Mouse (Mus musculus) hindlimb bud, embryonic 11.5 days (tissue): ENCODE measurements around the gene Mdc1.

ENCODE experiments used
- DNase-seq: peaks from one replicate; pipeline ENCODE4 v3.0.0-alpha.2; 2012; ENCODE audit warnings: low read depth, low spot score; ENCODE audit errors: extremely low spot score

Gene Mdc1

DNA sequence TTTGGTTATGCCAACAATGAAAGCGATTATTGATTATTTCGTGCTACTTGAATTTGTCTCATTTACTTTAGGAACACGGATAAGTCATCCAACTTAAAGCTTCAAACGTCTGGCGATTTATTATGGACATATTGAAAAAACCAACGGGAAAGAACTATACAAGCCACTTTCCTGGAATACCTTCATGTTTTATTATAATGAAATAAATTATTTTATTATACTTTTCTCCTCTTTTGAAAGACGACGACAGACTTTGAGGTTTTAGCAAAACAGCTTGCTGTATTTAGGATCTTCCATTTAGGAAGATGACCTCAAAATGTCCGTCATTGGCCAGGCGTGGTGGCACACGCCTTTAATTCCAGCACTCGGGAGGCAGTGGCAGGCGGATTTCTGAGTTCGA is 754 bp upstream of the Mdc1 start:
- DNase-seq, result no peak

DNA sequence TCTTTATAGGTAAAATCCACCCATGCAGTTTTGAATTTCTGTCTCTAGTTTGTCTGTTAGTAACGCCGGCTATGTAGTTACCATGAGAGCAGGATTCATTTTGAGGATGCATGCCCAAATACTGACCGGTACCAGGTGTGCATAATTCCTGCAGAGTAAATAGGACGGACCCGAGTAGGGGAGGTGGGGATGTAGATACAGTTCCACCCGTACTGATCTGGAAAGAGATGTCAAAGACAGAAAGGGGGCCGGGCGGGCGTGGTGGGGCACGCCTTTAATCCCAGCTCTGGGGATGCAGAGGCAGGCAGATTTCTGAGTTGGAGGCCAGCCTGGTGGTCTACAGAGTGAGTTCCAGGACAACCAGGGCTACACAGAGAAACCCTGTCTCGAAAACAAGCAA is 691 bp downstream of the Mdc1 start:
- DNase-seq, result no peak

DNA sequence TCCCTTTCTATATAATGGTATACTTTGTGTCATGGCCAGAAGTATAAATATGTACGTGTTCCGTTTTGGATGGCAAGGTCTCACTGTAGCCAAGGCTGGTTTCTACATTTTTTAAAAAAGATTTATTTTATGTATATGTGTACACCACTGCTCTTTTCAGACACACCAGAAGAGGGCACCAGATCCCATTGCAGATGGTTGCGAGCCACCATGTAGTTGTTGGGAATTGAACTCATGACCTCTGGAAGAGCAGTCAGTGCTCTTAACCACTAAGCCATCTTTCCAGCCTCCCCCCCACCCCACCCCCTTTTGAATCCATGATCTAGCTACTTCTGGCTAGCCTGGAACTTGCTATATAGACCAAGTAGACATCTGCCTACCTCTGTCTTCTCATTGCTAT is 2.2 kb downstream of the Mdc1 start:
- no peak for DNase-seq

DNA sequence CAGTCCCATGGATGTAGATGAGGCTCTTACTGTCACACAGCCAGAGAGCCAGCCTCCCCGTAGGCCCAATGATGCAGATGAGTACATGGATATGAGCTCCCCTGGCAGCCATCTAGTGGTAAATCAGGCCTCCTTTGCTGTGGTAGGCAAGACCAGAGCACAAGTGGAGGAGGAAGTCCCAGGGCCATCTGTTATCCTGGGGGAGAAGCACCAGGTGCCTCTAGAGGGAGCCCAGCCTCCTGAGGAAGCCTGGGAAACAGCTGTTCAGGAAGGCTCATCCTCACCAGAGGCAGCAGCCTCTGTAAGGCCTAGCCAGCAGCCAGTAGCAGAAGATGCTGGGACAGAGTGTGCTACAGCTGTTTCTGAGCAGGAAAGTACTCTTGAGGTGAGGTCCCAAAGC is 6.8 kb downstream of the Mdc1 start:
- DNase-seq, result no peak

DNA sequence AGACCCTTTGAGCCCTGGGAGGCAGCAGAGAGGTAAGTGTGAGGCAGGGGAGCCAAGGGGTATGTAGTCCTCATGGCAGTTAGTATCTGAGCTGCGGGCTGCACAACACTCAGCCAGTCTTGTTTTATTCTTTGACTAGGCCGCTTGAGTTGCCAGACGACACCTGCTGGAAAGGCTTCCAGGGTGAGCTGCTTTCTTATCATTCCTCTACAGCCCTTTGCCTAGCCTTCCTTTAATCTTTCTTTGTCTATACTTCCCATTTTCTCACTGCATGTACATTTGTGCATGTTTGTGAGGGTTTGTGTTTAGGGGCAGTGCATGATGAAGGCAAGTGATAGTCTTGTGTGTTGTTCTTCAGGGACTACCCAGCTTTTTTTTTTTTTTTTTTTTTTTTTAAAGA is 9.7 kb downstream of the Mdc1 start:
- no peak for DNase-seq

DNA sequence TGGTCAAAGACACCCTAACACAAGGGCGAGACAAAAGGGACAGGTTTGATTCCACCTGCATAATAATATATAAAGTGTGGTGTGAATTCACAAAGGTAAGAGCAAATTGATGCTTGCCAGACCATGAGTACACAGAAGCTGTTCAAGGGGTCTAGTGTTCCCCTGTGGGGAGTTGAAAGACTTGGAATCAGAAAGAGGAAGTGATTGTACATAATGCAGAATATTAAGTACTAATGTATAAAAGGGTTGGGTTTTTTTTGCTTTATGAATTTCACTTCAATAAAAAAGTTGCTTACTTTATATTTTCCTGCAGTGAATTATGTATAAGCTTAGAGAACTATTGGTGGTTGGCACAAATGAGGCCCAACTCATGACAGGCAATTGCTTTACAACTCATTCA is 18.1 kb downstream of the Mdc1 start:
- no peak for DNase-seq

DNA sequence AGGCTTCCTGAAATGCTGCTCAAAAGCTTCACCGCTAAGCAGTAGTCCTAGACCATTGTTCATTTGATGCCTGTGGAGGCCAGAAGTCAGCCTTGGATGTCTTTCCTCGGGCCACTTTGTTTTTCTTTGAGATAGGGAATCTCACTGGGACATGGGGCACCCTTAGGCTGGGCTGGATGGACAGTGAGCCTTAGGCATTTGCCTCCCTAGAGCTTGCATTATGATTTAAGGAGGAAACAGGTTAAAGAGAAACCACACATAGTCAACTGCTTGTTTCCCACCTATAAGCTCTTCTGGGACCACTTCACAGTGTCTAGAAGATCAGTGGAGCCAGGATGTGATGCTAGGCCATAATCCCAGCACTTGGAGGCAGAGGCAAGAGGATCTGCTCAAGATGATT is 18.5 kb downstream of the Mdc1 start:
- no peak for DNase-seq

DNA sequence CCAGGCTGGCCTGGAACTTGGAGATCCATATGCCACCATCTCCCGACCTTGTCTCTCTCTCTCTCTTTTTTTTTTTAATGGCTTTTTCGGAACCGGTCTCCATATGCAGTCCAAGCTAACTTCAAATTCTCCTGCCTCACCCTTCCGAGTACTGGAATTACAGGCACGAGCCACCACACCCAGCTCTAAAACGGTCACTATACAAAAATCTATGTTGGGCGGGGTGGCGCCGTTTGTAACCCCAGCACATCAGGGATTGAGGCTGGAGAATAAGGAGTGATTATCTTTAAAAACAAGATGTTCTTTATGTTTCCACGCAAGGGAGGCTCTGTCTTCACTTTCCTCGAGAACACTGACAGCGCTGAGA is 19.5 kb downstream of the Mdc1 start:
- DNase-seq, result no peak

DNA sequence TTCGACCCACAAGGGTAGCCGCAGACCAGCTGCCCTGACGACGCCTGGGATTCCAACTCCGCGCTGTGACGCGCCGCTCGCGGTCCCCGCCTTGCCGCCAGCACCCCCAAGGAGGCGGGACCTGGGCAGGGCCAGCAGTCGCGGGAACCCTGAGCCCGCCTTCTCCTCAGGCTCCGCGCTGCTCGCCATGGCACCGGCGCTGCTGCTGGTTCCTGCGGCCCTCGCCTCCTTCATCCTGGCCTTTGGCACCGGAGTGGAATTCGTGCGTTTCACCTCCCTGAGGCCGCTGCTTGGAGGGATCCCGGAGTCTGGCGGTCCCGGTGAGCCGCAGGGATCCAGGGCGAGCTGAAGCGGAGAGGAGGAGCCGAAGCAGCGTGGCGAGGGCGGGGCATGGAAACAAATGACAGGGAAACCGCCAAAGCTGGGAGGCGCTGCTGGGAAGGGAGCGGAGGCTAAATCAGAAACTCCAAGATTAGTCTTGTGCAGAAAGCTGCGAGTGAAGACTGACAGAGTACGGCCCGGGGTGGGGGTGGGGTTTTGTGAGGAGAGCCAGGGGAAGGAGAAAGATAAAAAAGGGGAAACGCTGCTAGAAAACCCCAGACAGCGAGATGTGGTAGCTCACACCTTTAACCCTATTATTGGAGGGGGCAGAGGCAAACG is 20.0 kb downstream of the Mdc1 start, which contains the start of gene Nrm:
Gene Nrm (plus strand): TSS at position 121 of the 660 bp plus-strand sequence.
- DNase-seq, result no peak

DNA sequence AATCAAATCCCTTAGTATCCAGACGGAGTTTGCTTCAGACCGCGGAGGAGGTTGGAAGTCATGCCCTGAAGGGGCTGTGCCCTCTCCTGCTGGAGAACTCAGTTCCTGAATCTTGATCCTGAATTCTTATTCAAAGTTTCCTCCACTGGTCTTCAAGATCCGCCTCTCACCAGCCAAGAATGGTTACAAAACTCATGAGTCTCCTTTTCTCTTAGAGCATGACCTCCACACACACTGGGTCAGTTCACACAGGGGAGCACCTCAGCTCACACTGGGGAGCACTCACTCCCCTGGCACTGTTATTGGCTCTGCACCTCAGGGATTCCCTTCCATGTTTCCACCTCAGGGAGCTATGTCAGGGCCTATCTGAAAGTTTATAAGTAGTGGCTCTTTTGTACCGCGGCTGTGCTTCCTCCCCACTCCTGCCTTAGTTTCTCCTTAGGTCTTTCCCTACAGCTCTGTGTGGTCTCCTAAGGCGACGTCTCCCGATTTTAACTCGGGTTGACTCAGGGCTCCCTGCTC is 23.6 kb downstream of the Mdc1 start:
- DNase-seq, result no peak

DNA sequence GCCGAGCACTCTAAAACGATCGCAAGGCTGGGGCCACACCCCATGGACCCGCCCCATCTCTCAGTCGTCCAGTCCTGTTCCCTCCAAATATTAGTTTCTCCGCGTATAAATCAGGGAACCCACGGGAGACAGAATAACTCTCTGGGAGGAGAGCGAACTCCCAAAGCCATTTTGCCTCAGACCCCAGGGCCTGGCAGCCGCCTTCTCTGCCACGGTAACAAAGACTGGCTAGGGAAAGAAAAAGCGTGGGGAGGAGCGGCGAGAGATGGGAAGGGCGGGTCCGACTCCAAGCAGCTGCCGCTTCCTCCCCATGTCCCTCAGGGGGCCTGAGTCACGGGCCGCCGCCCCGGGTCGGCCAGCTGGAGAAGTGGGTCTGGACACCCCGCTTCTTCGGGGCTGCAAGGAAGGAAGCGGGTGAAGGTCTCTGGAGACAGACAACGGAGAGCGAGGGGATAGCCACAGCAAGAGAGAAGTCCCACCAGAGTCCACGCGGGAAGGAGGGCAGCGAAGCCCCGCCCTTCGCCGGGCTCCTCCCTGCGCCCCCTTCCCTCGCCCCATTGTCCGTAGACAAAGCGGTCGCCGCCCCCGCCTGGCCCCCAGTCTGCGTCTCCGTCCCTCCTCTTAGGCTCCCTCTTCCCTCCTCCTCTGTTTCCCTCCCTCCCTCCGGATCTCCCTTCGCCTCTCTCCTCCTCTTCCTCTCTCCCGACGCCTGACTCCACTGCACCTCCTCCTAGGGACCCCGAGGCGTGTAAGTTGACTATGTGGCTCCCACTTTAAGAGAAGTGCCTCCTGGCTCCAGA is 24.4 kb downstream of the Mdc1 start, which contains the start of gene Ppp1r18:
Gene Ppp1r18 (plus strand): TSS at position 113 of the 800 bp plus-strand sequence.
- no peak for DNase-seq

DNA sequence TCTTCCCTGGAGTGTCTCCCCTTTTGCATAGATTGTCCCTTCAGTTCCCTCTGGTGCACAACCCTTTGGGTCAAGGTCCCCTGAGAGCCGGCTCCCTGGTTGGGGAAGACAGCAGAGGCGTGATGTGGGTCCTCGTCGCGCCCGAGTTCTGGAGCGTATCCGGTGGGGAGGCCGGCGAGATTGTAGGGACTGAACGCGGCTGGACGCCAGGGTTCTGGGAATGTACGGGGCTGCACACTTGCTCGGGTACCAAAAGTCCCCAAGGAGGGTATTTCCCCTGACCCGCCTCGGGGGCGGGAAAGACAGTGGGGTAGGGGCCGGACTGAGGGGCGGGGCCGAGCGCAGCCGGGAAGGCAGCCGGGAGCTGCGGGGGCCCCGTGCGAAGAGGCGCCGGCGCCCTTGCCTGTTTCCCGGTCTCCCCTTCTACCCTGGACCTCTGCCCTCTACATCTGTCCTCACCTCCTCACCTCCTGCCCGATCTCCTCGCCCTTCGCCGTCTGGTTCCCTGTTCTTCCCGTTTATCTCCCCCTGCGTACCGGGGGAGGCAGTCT is 25.0 kb downstream of the Mdc1 start:
- DNase-seq, result no peak

DNA sequence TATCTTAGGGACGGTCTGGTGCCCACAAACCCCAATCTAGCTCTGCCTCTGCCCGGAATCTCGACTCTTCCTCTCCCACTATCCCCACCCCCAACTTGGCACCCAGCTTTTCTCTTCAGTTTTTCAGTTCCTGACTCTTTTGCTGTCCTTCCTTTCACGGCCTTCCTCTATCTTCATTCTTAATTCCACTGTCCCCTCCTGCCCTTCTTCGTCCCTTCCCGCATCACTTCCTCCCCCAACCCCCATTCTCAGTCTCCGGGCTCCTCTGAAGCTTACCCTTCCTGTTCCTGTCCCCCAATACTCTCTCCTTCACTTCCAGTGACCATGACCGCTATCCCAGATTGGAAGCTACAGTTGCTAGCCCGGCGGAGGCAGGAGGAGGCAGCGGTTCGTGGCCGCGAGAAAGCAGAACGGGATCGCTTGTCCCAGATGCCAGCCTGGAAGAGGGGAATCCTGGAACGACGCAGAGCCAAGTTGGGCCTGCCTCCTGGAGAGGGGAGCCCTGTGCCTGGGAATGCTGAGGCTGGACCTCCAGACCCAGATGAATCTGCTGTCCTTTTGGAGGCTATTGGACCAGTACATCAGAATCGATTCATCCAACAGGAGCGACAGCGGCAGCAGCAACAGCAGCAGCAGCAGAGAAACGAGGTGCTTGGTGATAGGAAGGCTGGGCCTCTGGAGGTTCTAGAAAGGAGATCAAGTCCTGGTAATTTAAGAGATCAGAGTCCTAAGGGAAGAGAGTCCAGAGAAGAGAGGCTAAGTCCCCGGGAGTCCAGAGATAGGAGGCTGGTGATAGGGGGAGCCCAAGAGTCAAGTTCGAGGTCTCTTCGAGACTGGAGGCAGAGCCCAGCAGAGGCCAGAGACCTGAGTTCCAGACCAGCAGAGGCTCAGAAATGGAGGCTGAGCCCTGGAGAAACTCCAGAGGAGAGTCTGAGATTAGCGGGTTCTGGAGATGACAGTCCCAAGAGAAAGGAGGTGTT is 25.9 kb downstream of the Mdc1 start:
- no peak for DNase-seq

DNA sequence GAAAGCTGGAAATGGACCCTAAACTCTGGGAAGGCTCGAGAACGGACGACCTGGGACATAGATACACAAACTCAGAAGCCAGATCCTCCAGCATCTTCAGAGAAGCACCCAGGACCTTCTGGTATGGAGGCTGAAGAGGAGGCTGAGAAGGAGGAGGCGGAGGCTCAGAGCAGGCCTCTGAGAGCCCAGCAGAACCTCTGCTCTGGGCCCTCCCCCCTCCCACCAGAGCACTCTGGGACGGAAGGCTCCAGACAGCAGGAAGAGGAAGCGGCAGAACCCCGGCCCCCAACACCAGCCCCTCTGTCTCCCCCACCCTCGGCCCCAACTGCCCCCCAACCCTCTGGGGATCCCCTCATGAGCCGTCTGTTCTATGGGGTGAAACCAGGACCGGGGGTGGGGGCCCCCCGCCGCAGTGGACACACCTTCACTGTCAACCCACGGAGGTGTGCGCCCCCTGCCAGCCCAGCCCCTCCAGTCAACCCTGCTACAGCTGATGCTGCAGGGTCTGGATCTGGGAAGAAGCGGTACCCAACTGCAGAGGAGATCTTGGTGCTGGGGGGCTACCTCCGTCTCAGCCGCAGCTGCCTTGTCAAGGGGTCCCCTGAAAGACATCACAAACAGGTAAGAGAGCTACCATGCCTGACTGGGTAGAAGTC is 27.0 kb downstream of the Mdc1 start:
- DNase-seq, result no peak

DNA sequence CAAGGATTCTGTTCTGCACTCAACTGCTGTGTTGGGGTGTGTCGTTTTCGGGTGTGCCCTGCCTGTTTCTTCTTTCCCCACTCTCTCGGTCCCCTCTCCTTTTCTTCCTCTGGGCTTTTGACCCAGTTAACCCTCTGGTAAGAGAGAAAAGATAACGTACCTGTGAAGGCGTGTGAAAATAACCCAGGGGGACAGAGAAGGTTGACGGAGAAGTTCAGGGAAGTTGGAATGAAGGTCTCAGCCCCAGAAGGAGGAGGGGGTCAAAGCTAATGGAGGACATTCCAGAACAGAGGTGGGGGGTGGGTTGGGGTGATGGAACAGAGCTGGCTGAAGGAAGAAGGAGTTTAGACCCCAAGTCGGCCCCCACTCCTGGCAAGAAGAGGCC is 27.6 kb downstream of the Mdc1 start:
- no peak for DNase-seq

DNA sequence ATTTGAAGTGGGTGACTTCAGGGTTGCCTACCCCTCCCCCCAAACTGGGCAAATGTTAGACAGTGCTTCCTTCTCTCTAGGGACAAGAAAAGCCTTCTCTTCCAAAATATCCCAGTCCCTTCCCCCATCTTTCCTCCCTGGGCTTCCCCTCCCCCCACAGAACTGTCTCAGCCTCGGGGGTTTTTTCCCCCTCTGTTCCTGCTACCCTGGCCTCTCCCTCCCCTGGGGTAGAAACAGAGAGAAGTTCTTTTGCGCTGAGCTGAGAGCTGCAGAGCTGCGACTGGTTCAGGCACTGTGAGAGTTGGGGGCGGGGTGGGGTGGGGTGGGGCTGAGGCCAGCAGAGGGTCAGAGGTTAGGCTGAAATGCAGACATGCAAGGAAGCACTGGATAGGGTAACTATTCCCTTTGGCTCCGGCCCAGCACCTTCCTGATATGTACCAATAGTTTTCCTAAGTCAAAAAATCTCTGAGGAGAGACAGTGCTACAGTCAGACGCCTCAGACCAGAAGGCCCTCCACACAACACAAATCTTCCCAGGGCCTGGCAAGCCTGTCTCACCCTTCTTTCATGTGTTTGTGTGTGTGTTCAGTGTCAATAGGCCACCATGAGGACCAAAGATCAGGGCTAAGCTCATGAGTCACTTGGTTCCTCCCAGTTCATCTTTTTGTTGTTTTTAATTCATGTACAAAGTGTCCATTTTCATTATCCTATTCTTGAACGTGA is 28.2 kb downstream of the Mdc1 start:
- DNase-seq, result no peak

DNA sequence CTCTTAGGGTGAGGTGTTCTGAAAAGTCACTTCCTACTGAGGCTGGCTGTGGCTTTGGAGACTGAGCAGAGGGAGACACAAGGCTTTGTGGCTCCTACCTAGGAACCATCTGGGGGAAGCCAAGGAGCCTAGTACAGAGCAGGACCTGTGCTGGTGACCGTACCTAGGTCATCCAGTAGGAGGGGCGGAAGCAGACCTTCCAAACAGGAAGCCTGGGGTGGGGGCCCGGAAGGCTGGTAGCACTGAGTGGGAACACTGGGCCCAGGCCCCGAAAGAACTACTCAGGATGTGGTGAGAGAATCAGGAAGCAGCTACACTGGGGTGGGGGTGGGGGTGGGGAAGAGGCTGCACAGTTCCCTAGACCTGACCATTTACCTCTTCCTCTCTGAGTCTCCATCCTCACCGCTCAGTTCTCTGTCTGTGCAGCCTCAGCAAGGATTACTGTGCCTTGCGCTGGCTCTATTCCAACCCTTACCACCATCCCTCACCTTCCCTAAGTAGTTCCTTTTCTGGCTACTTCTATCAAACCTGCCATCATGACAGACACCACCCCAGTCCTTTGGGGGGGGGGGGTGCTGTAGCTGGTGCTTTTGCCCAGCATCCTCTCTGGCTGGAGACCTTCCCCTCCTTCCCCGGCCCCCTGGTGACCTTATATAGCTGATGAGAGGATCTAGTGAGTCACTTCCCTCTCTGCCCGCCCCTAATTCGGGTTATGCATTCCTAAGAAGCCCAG is 29.0 kb downstream of the Mdc1 start:
- DNase-seq, result no peak

DNA sequence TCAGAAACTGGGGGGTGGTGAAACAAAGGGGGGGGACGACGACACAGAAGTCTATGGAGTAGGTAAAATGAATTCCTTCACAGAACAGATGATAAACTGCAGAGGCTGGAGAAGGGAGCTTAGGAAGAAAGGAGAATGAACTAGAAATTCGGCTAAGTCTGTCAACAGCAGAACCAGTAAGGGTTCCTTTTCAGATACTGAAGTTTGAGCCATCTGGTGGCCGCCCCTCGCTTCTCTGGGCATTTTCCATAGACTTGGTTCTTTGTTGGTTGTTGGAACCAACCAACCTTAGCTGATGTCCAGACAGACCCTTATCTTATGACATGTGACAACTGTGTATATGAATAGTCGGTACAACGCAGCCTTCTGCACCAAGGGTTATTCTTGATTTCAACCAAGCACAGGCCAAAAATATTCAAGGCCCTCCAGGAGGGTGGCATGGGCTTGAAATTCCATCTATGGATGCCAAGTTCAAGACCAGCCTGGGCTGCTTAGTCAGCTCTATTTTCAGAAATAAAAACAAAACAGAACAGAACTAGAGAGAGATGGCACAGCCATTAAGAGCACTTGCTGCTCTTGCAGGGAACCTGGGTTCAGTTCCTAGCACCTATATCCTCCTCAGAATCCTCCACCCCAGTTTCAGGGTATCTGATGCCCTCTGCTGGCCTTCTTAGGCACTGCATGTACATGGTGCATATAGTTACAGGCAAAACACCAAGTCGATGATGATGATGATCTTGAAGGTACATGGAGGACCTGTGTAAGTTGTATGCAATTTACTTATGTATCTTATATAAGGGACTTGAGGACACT is 29.8 kb downstream of the Mdc1 start:
- no peak for DNase-seq
